Mouse (Mus musculus) heart, postnatal 0 days (tissue): ENCODE results near the gene Scn8a.

Source experiments
- CTCF ChIP-seq: IDR thresholded peaks from 2 replicates; pipeline ENCODE4 v1.5.1; 2016; ENCODE audit warnings: antibody characterized with exemption, control low read depth, low read depth
- EP300 ChIP-seq: IDR thresholded peaks from 2 replicates; pipeline ENCODE4 v1.6.1; 2016; ENCODE audit warnings: antibody characterized with exemption, low read depth

DNA sequence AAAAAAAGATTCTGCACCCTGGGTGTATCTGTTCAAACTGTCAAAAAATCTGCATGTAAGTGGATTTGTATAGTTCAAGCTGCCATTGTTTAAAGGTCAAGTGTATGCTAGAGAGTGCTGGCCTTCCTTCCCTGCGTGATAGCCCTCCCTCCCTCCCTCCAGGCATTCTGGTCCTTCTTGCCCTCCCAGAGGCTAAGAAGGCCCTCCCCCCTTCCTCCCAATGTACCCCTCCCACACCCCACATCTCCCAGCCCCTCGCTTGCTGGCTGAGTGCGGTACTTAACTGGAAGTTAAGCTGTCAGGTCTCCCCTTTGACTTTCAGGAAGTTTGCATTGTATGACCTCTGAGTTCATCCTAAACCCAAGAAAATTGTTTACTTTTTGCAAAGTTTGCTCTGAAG lies 60.8 kb downstream of the Scn8a start:
- TF ChIP-seq CTCF (no peak), EP300 (no peak)
